Mouse (Mus musculus): ENCODE measurements around the gene Pip5k1c.

DNA sequence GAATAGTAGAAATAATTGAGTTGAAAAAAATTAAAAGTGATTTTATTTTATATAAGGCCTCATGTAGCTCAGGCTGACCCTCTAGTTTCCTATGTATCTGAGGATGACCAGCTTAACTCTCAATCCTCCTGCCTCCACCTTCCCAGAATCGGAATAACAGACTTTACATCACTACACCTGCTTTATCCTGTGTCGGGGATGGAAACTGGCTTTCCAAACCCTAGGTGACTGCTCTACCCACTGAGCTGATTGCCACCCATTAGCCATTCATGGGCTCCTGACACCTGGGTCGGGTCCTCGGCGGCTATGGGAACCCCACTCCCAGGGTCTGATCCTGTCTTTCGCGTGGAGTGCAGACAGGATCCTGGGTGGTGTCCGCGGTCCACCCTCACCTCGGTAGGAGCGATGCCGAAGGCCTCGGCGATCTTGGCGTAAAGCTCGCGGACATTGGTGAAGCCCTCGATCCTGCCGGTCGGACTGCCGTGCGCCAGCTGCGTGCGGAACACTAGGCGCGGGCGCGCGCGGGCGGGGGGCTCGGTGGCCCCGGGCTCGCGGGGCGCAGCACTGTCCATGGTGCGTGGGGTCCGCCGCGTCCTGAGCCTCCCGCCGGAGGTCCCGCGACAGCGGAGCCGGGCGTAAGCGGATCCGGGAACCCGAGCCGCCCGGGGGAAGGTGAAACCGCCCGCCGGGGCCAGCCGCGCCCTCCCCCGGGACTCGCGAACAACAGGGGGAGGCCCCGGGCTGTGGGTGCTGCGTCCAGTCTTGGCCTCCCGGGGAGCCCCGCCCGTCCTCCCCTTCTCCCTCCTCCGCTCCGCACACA lies 50.1 kb downstream of the Pip5k1c start, which contains the start of gene Gipc3:
- TF ChIP-seq CTCF (IDR thresholded peaks at IDR 0.05; ENCODE audit: low read depth, low read length) (no peak), EP300 (IDR thresholded peaks at IDR 0.05; ENCODE audit: insufficient read depth, low read depth, low read length) (no peak), POLR2A (IDR thresholded peaks at IDR 0.05; ENCODE audit: insufficient read depth, low read length) (no peak)
